Mouse (Mus musculus) spleen, embryonic (tissue): ENCODE data around the gene Abca2.

Experiments
- CTCF ChIA-PET: fragments of 350-600 bp; sonication (Branson Sonifier 250); formaldehyde crosslinking; loops from one replicate; lab custom pipeline; 2022; lab: Charles Lee

Gene Abca2

GRCm38 (mm10) chr2:25457022-25457896, 28.8 kb downstream of the Abca2 start:
- CTCF ChIA-PET, result interaction anchor here (0.6 kb wide), 1 partner anchor 15 kb away, joined by 3 read pairs; no protein-coding TSS in a partner anchor

- CTCF ChIA-PET, result no interaction called here
Observed at GRCm38 (mm10) chr2:25458911-25459310, 30.4 kb downstream of the Abca2 start.

GRCm38 (mm10) chr2:25460135-25460534, 31.6 kb downstream of the Abca2 start:
- CTCF ChIA-PET, result no interaction called here

GRCm38 (mm10) chr2:25460551-25461309, 32.2 kb downstream of the Abca2 start, which contains the start of gene Paxx:
Paxx (minus strand) TSS chr2:25461094.
- CTCF ChIA-PET, result no interaction called here

- CTCF ChIA-PET, result no interaction called here
Observed at GRCm38 (mm10) chr2:25461407-25461806, 32.9 kb downstream of the Abca2 start.

GRCm38 (mm10) chr2:25463630-25464029, 35.1 kb downstream of the Abca2 start:
- CTCF ChIA-PET, result interaction anchor here (0.8 kb wide), 1 partner anchor 18 kb away, joined by 3 read pairs; no protein-coding TSS in a partner anchor

- CTCF ChIA-PET, result no interaction called here
Observed at GRCm38 (mm10) chr2:25465256-25465655, 36.8 kb downstream of the Abca2 start.

GRCm38 (mm10) chr2:25465816-25466635, 37.5 kb downstream of the Abca2 start:
- CTCF ChIA-PET, result interaction anchor here (0.6 to 1.4 kb wide), 2 partner anchors 9 to 41 kb away, joined by 3 to 4 read pairs; no protein-coding TSS in a partner anchor

GRCm38 (mm10) chr2:25467606-25468303, 39.3 kb downstream of the Abca2 start:
- CTCF ChIA-PET, result no interaction called here

GRCm38 (mm10) chr2:25468962-25469915, 40.7 kb downstream of the Abca2 start:
- CTCF ChIA-PET, result interaction anchor here (0.7 kb wide), 1 partner anchor 46 kb away, joined by 3 read pairs; no protein-coding TSS in a partner anchor

GRCm38 (mm10) chr2:25469969-25470368, 41.5 kb downstream of the Abca2 start, which contains the start of gene Ptgds:
Ptgds (minus strand) TSS chr2:25470046.
- CTCF ChIA-PET, result interaction anchor here (0.7 kb wide), 1 partner anchor 46 kb away, joined by 3 read pairs; no protein-coding TSS in a partner anchor

- CTCF ChIA-PET, result interaction anchor here (0.7 kb wide), 1 partner anchor 16 kb away, joined by 3 read pairs; the partner anchor contains the start of gene Clic3
Observed at GRCm38 (mm10) chr2:25472550-25472949, 44.0 kb downstream of the Abca2 start.

GRCm38 (mm10) chr2:25477541-25477940, 49.0 kb downstream of the Abca2 start:
- CTCF ChIA-PET, result no interaction called here

DNA sequence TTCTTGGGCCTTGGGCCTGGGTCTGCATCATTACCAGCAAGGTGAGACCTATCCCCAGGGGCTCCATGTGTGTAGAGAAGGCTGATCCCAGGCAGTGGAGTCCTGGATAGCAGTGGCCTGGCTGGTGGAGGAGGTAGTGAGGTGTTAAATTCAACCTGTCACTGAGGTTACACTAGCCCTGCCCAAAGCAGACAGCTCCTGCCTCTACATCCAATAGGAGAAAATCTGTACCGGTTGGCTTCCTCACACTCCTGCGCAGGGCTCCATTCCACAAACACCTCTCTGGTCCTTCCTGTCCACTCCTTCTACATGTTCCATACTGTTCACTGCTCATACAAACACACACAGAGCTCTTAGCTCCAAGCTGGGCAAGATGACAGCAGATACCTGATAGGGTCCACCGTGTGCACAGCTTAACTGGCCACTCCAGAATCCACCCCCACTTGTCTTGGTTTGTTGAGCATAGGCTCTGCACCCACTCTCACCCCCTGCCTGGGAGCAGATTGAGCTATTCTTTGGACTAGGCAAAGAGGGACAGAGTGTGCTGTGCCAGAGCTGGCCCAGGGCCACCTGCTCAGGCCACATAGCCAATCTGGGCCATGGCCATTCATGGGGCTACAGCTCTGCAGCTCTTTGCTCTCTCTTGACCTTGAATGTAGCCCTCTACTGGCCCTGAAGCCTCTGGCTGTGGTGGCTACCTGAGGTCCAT, 49.6 kb downstream of the Abca2 start:
- CTCF ChIA-PET, result no interaction called here

- CTCF ChIA-PET, result no interaction called here
Observed at GRCm38 (mm10) chr2:25479551-25480311, 51.2 kb downstream of the Abca2 start.

DNA sequence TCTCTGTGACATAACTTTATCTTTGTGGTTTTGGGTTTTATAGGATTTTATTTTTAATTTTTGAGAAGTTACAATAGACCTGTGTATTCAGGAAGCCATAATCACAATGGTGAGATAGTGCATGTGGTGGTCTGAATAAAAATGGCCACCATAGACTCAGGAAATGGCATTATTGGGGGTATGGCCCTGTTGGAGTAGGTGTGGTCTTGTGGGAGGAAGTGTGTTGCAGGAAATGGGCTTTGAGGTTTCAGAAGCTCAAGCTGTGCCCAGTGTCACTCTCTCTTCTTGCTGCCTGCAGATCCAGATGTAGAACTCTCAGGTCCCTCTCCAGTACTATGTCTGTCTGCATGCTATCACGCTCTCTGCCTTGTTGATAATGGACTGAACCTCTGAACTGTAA, 52.0 kb downstream of the Abca2 start:
- CTCF ChIA-PET, result no interaction called here

GRCm38 (mm10) chr2:25482969-25483368, 54.5 kb downstream of the Abca2 start:
- CTCF ChIA-PET, result interaction anchor here (0.7 to 1.1 kb wide), 2 partner anchors 60 to 233 kb away, joined by 4 to 6 read pairs; partner anchors contain the start of gene Fut7
